ENCODE assay signal across 8 mouse cellular contexts in the genomic region with DNA sequence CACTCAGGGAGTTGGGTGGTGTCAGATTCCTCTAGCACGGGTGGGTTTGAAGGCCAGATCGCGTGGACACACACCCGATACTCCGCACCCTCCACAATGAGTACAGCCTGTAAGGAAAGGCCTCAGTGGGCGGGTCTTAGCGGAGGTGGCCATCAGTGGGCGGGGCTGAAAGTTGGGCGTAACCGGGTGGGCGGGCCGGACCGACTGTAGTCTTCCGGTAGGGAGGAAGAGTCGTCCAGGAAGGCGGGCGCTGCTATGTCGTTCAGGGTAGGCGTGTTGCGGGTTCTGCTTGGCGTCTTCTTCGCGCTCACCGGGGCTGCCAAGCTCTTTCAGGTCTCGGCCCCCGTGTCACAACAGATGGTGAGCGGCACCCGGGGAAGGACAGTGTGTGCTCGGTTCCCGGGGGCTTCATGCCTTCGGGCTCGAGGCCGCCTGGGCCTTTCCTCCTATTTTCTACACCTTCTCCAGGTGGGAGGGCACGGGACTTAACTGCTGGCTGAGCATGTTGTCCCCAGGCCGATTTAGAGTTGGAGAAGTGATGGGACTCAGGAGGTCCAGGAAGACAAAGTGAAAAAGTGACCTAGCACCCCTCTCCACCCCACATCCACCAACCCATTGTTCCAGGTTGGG. TPM values are rescaled to one million over a fixed set of nuclear protein-coding genes. Genes with fewer than 3 reads are reported as not detected.
DNase-seq lines count a peak whose midpoint lies in the region; ATAC-seq and TF ChIP-seq lines count a peak whose summit lies in the region.

No protein-coding gene starts in this region.

- ATAC-seq in forebrain, embryonic 11.5 days (replicated peaks; ENCODE audit: low FRiP score) = peak; percentile 95
- peak; percentile 95 for ATAC-seq in heart, embryonic 16.5 days (replicated peaks; ENCODE audit: extremely low read depth, insufficient read depth, low FRiP score)
- peak; percentile 95 for ATAC-seq in liver, embryonic 15.5 days (ENCODE audit: insufficient read depth)
- ATAC-seq in neural tube, embryonic 13.5 days (ENCODE audit: low read depth) = peak; percentile 97

- peaks cover 5 to 30% of the 10 kb centered on the region in 2 experiments for H3K36me3 ChIP-seq in CH12.LX (replicated peaks in 1 of 2; ENCODE audit: control insufficient read depth in 1 of 2, insufficient read depth in 1 of 2, low read length in 1 of 2)
- no peaks in the 10 kb centered on the region for H3K36me3 ChIP-seq in forebrain, embryonic 11.5 days (ENCODE audit: control insufficient read depth, insufficient read depth, low read length)
- H3K36me3 ChIP-seq in heart, embryonic 16.5 days (ENCODE audit: control insufficient read depth, insufficient read depth) = peaks cover 9% of the 10 kb centered on the region; the same call in 1 of the 2 replicates
- no peaks in the 10 kb centered on the region for H3K36me3 ChIP-seq in liver, embryonic 15.5 days (replicated peaks)
- peaks cover 17% of the 10 kb centered on the region for H3K36me3 ChIP-seq in neural tube, embryonic 13.5 days
- no peaks in the 10 kb centered on the region for H3K36me3 ChIP-seq in testis, adult 2 months (ENCODE audit: control insufficient read depth, insufficient read depth, low read length)

- no peak overlapping the region for H3K27ac ChIP-seq in CH12.LX (ENCODE audit: insufficient read depth, low read depth)
- no peak overlapping the region for H3K27ac ChIP-seq in forebrain, embryonic 11.5 days (ENCODE audit: low read depth, low read length)
- H3K27ac ChIP-seq in heart, embryonic 16.5 days (ENCODE audit: low read length) = no peak overlapping the region
- H3K27ac ChIP-seq in liver, embryonic 15.5 days (replicated peaks) = peak overlapping the region; percentile 57
- 0 out of 2 replicates have a peak overlapping the region, but pooled peaks have one; percentile 28 for H3K27ac ChIP-seq in neural tube, embryonic 13.5 days (replicated peaks)
- H3K27ac ChIP-seq in testis, adult 2 months (ENCODE audit: control insufficient read depth, insufficient read depth, low read depth, low read length) = no peak overlapping the region

- TF ChIP-seq POLR2A in CH12.LX (IDR thresholded peaks at IDR 0.05; ENCODE audit: low read depth, low read length) = peak; percentile 89
- TF ChIP-seq POLR2A in testis, adult 2 months (IDR thresholded peaks at IDR 0.05; ENCODE audit: control insufficient read depth, low read depth, low read length) = peak; percentile 64

- H3K27me3 ChIP-seq in CH12.LX (replicated peaks) = no peaks in the 10 kb centered on the region
- H3K27me3 ChIP-seq in forebrain, embryonic 11.5 days (ENCODE audit: control insufficient read depth, insufficient read depth, low read length) = no peaks in the 10 kb centered on the region
- H3K27me3 ChIP-seq in heart, embryonic 16.5 days (ENCODE audit: control insufficient read depth, insufficient read depth, low read length) = no peaks in the 10 kb centered on the region
- H3K27me3 ChIP-seq in liver, embryonic 15.5 days = no peaks in the 10 kb centered on the region
- no peaks in the 10 kb centered on the region for H3K27me3 ChIP-seq in neural tube, embryonic 13.5 days
- H3K27me3 ChIP-seq in testis, adult 2 months (ENCODE audit: control insufficient read depth, insufficient read depth, low read length) = no peaks in the 10 kb centered on the region

- H3K4me3 ChIP-seq in CH12.LX (replicated peaks in 1 of 3; ENCODE audit: low read depth in 2 of 3, low read length in 2 of 3, poor library complexity in 1 of 3) = peak overlapping the region; percentile 75 to 84 (median 78)
- peak overlapping the region; percentile 54 for H3K4me3 ChIP-seq in forebrain, embryonic 11.5 days (ENCODE audit: low read depth, low read length)
- peak overlapping the region; percentile 82 for H3K4me3 ChIP-seq in heart, embryonic 16.5 days (ENCODE audit: low read length)
- peak overlapping the region; percentile 67 for H3K4me3 ChIP-seq in liver, embryonic 15.5 days (replicated peaks)
- peak overlapping the region; percentile 67 for H3K4me3 ChIP-seq in neural tube, embryonic 13.5 days
- H3K4me3 ChIP-seq in testis, adult 2 months (ENCODE audit: control insufficient read depth, low read depth, low read length) = peak overlapping the region; percentile 86

- peak; percentile 94 for DNase-seq in CH12.LX (ENCODE audit: extremely low read depth)
- peak; percentile 85 for DNase-seq in c-Kit-positive CD71-positive TER-119-negative erythroid progenitor cells, embryonic 14.5 days (ENCODE audit: low read depth)
- DNase-seq in forebrain, embryonic 11.5 days (ENCODE audit: low spot score) = peak; percentile 93
- DNase-seq in kidney, postnatal 36 days = peak; percentile 89 to 96

- no peak for TF ChIP-seq RAD21 in CH12.LX (IDR thresholded peaks at IDR 0.05; ENCODE audit: low read depth, low read length)

- peaks cover 0 to 26% of the 10 kb centered on the region in 2 experiments; a peak in 2 of 4 replicates for H3K4me1 ChIP-seq in CH12.LX (ENCODE audit: control insufficient read depth in 1 of 2, insufficient read depth in 2 of 2)
- peaks cover 2% of the 10 kb centered on the region; the same call in 1 of the 2 replicates for H3K4me1 ChIP-seq in forebrain, embryonic 11.5 days (replicated peaks; ENCODE audit: control insufficient read depth, insufficient read depth, low read length)
- H3K4me1 ChIP-seq in heart, embryonic 16.5 days (ENCODE audit: control insufficient read depth, insufficient read depth, low read length) = peaks cover 6% of the 10 kb centered on the region
- peaks cover 17% of the 10 kb centered on the region for H3K4me1 ChIP-seq in liver, embryonic 15.5 days (replicated peaks)
- peaks cover 17% of the 10 kb centered on the region for H3K4me1 ChIP-seq in neural tube, embryonic 13.5 days (replicated peaks)
- peaks cover 5% of the 10 kb centered on the region for H3K4me1 ChIP-seq in testis, adult 2 months (ENCODE audit: control insufficient read depth, insufficient read depth, low read length)

- in situ Hi-C loops in CH12.LX (cut with MboI; ENCODE audit: low pct_ligation_motif_present, low pct_unique_long_range_greater_than_20kb, low sequenced_read_pairs) = no loop called here

- no peak for TF ChIP-seq CTCF in CH12.LX (conservative IDR thresholded peaks at IDR 0.05 in 1 of 2, IDR thresholded peaks at IDR 0.05 in 1 of 2; ENCODE audit: low read depth in 2 of 2, low read length in 2 of 2)
- TF ChIP-seq CTCF in testis, adult 2 months (IDR thresholded peaks at IDR 0.05; ENCODE audit: control insufficient read depth, insufficient read depth, insufficient replicate concordance, low read depth, low read length) = no peak

- H3K9me3 ChIP-seq in CH12.LX (replicated peaks; ENCODE audit: low read length) = peaks cover 5% of the 10 kb centered on the region
- H3K9me3 ChIP-seq in forebrain, embryonic 11.5 days (ENCODE audit: control insufficient read depth, low read length) = no peaks in the 10 kb centered on the region
- H3K9me3 ChIP-seq in heart, embryonic 16.5 days (replicated peaks; ENCODE audit: control insufficient read depth, low read length) = no peaks in the 10 kb centered on the region
- no peaks in the 10 kb centered on the region for H3K9me3 ChIP-seq in liver, embryonic 15.5 days (replicated peaks)
- H3K9me3 ChIP-seq in neural tube, embryonic 13.5 days = no peaks in the 10 kb centered on the region

- TF ChIP-seq EP300 in CH12.LX (IDR thresholded peaks at IDR 0.05; ENCODE audit: low read length) = no peak

- H3K79me2 ChIP-seq in CH12.LX (replicated peaks; ENCODE audit: control insufficient read depth, extremely low read depth, insufficient read depth, poor library complexity, severe bottlenecking) = no peaks in the 10 kb centered on the region

- dilution Hi-C loops in CH12.LX (cut with MboI; ENCODE audit: extremely low pct_ligation_motif_present, extremely low pct_unique_long_range_greater_than_20kb, low sequenced_read_pairs) = no loop called here

- peak overlapping the region; percentile 63 for H3K4me2 ChIP-seq in CH12.LX (ENCODE audit: insufficient read depth, low read depth, poor library complexity, severe bottlenecking)
- peak overlapping the region; percentile 80 for H3K4me2 ChIP-seq in forebrain, embryonic 11.5 days (ENCODE audit: low read depth, low read length, severe bottlenecking)
- H3K4me2 ChIP-seq in heart, embryonic 16.5 days (ENCODE audit: low read depth, low read length) = peak overlapping the region; percentile 96
- peak overlapping the region; percentile 90 for H3K4me2 ChIP-seq in liver, embryonic 15.5 days
- H3K4me2 ChIP-seq in neural tube, embryonic 13.5 days = peak overlapping the region; percentile 81

- peak overlapping the region; percentile 83 for H3K9ac ChIP-seq in CH12.LX (ENCODE audit: insufficient read depth, low read depth)
- peak overlapping the region; percentile 70 for H3K9ac ChIP-seq in forebrain, embryonic 11.5 days (ENCODE audit: low read length)
- peak overlapping the region; percentile 88 for H3K9ac ChIP-seq in heart, embryonic 16.5 days (ENCODE audit: low read length)
- H3K9ac ChIP-seq in liver, embryonic 15.5 days = peak overlapping the region; percentile 64
- H3K9ac ChIP-seq in neural tube, embryonic 13.5 days = peak overlapping the region; percentile 84

- under 1% methylated on average over 35 of the region's 35 CpGs for WGBS in forebrain, embryonic 11.5 days
- WGBS in heart, embryonic 16.5 days = 1% methylated on average over 35 of the region's 35 CpGs
- under 1% methylated on average over 35 of the region's 35 CpGs for WGBS in liver, embryonic 15.5 days (ENCODE audit: insufficient replicate concordance)
- under 1% methylated on average over 35 of the region's 35 CpGs for WGBS in neural tube, embryonic 13.5 days

RNA-seq across cellular contexts. Expression of gene Tmem35b, which starts 2.5 kb away (rescaled TPM):
- 8.4 and 14.2 TPM in 2 replicates for total RNA-seq in CH12.LX (2012; rRNA removed)
- 8.3 and 9.4 TPM in 2 replicates for total RNA-seq in CH12.LX (2014; rRNA removed)
- polyA plus RNA-seq in CH12.LX (2012; ENCODE audit: insufficient read length, low read depth) = 5.5 and 7.1 TPM in 2 replicates
- 11.8 and 12.6 TPM in 2 replicates for polyA plus RNA-seq in forebrain, embryonic 11.5 days (2014; fragmentation: Nextera tagmentation; extraction: Ambion mirVana)
- polyA plus RNA-seq in heart, embryonic 16.5 days (2015; fragmentation: Nextera tagmentation; extraction: Ambion mirVana) = 14.2 and 14.4 TPM in 2 replicates
- 8.0 and 8.3 TPM in 2 replicates for polyA plus RNA-seq in liver, embryonic 15.5 days (2015; fragmentation: Nextera tagmentation; extraction: Ambion mirVana)
- polyA plus RNA-seq in neural tube, embryonic 13.5 days (2015; fragmentation: Nextera tagmentation; extraction: Ambion mirVana) = 18.6 and 18.8 TPM in 2 replicates
- 17.3 and 19.2 TPM in 2 replicates for polyA plus RNA-seq in testis, adult 2 months (2012; rRNA removed)

RNA-seq across cellular contexts. Expression of gene Dlgap3, which starts 43.1 kb away (rescaled TPM):
- total RNA-seq in CH12.LX (2012; rRNA removed) (0.38 and 0.55 TPM in 2 replicates), CH12.LX (2014; rRNA removed) (0.08 TPM in 1 of 2 replicates, not detected in the other)
- 0.07 and 0.37 TPM in 2 replicates for polyA plus RNA-seq in CH12.LX (2012; ENCODE audit: insufficient read length, low read depth)
- 3.1 and 4.2 TPM in 2 replicates for polyA plus RNA-seq in forebrain, embryonic 11.5 days (2014; fragmentation: Nextera tagmentation; extraction: Ambion mirVana)
- 0.39 and 0.45 TPM in 2 replicates for polyA plus RNA-seq in heart, embryonic 16.5 days (2015; fragmentation: Nextera tagmentation; extraction: Ambion mirVana)
- polyA plus RNA-seq in liver, embryonic 15.5 days (2015; fragmentation: Nextera tagmentation; extraction: Ambion mirVana) = 0.20 and 0.40 TPM in 2 replicates
- 12.3 and 13.4 TPM in 2 replicates for polyA plus RNA-seq in neural tube, embryonic 13.5 days (2015; fragmentation: Nextera tagmentation; extraction: Ambion mirVana)
- 3.3 and 4.6 TPM in 2 replicates for polyA plus RNA-seq in testis, adult 2 months (2012; rRNA removed)

RNA-seq across cellular contexts. Expression of gene Zmym6, which starts 48.8 kb away (rescaled TPM):
- 6.4 and 7.8 TPM in 2 replicates for total RNA-seq in CH12.LX (2012; rRNA removed)
- total RNA-seq in CH12.LX (2014; rRNA removed) = 8.1 and 11.1 TPM in 2 replicates
- polyA plus RNA-seq in CH12.LX (2012; ENCODE audit: insufficient read length, low read depth) = 9.1 and 10.2 TPM in 2 replicates
- 24.9 and 28.8 TPM in 2 replicates for polyA plus RNA-seq in forebrain, embryonic 11.5 days (2014; fragmentation: Nextera tagmentation; extraction: Ambion mirVana)
- 10.8 and 12.0 TPM in 2 replicates for polyA plus RNA-seq in heart, embryonic 16.5 days (2015; fragmentation: Nextera tagmentation; extraction: Ambion mirVana)
- 2.5 and 2.8 TPM in 2 replicates for polyA plus RNA-seq in liver, embryonic 15.5 days (2015; fragmentation: Nextera tagmentation; extraction: Ambion mirVana)
- polyA plus RNA-seq in neural tube, embryonic 13.5 days (2015; fragmentation: Nextera tagmentation; extraction: Ambion mirVana) = 27.9 and 29.2 TPM in 2 replicates
- 9.7 and 12.9 TPM in 2 replicates for polyA plus RNA-seq in testis, adult 2 months (2012; rRNA removed)

Comparison
In these comparisons a context has a peak if more than half of its experiments do, and no peak if none do; other contexts are left out.
1. H3K27ac ChIP-seq: peak in liver, embryonic 15.5 days (single experiment) and neural tube, embryonic 13.5 days (single experiment); none in CH12.LX (single experiment), forebrain, embryonic 11.5 days (single experiment), heart, embryonic 16.5 days (single experiment) and testis, adult 2 months (single experiment).
2. Peak in every context shown above with its lines, with median percentiles within 50 percentile points of each other: DNase-seq, H3K4me2 ChIP-seq, H3K4me3 ChIP-seq, H3K9ac ChIP-seq and ATAC-seq.